Mouse (Mus musculus): ENCODE data around the gene Pex14. TPM values are rescaled to one million over a fixed set of nuclear protein-coding genes. Genes with fewer than 3 reads are reported as not detected.
"Not testable (repeated sequence)": the region's sequence is repeated elsewhere in the genome, so short reads cannot be mapped to it uniquely, and the experiment has no call there.

The Pex14 gene
- polyA plus RNA-seq, 1 experiment from 2014 or later: 44.6 TPM

- WGBS: 58% methylated on average over 5 of the region's 5 CpGs
- no peak overlapping the region for H3K4me3 ChIP-seq (ENCODE audit: low read length)
- H3K4me1 ChIP-seq (ENCODE audit: control insufficient read depth, insufficient read depth, low read length): no peaks in the 10 kb centered on the region
- no peaks in the 10 kb centered on the region for H3K27me3 ChIP-seq (ENCODE audit: control insufficient read depth, insufficient read depth, low read length)
- peaks cover 3% of the 10 kb centered on the region; the same call in 1 of the 2 replicates for H3K36me3 ChIP-seq (ENCODE audit: control insufficient read depth, insufficient read depth)
- H3K4me2 ChIP-seq (ENCODE audit: low read depth, low read length): no peak overlapping the region
- H3K9me3 ChIP-seq (replicated peaks; ENCODE audit: control insufficient read depth, low read length): no peaks in the 10 kb centered on the region
- H3K27ac ChIP-seq (ENCODE audit: low read length): no peak overlapping the region
- no peak overlapping the region for H3K9ac ChIP-seq (ENCODE audit: low read length)
- no peak for ATAC-seq (replicated peaks; ENCODE audit: extremely low read depth, insufficient read depth, low FRiP score)
These were observed 23.8 kb upstream of the Pex14 start for GRCm38 (mm10) chr4:149123432-149123831.

GRCm38 (mm10) chr4:149119978-149120562 lies 20.4 kb upstream of the Pex14 start:
- not testable (repeated sequence) for ATAC-seq (replicated peaks; ENCODE audit: extremely low read depth, insufficient read depth, low FRiP score); H3K27ac ChIP-seq (ENCODE audit: low read length); H3K4me3 ChIP-seq (ENCODE audit: low read length); H3K36me3 ChIP-seq (ENCODE audit: control insufficient read depth, insufficient read depth); H3K9ac ChIP-seq (ENCODE audit: low read length); H3K9me3 ChIP-seq (replicated peaks; ENCODE audit: control insufficient read depth, low read length); H3K4me2 ChIP-seq (ENCODE audit: low read depth, low read length); H3K4me1 ChIP-seq (ENCODE audit: control insufficient read depth, insufficient read depth, low read length); H3K27me3 ChIP-seq (ENCODE audit: control insufficient read depth, insufficient read depth, low read length)
- 79% methylated on average over 12 of the region's 12 CpGs for WGBS

- no peaks in the 10 kb centered on the region for H3K27me3 ChIP-seq (ENCODE audit: control insufficient read depth, insufficient read depth, low read length)
- ATAC-seq (replicated peaks; ENCODE audit: extremely low read depth, insufficient read depth, low FRiP score): peak; percentile 86
- no peaks in the 10 kb centered on the region for H3K9me3 ChIP-seq (replicated peaks; ENCODE audit: control insufficient read depth, low read length)
- under 1% methylated on average over 35 of the region's 35 CpGs for WGBS
- peak within 1 kb of the TSS; percentile 83 for H3K9ac ChIP-seq (ENCODE audit: low read length)
- H3K4me3 ChIP-seq (ENCODE audit: low read length): peak within 1 kb of the TSS; percentile 82
- H3K36me3 ChIP-seq (ENCODE audit: control insufficient read depth, insufficient read depth): 0 out of 2 replicates have a peak, but pooled peaks cover under 1% of the 10 kb centered on the region
- H3K27ac ChIP-seq (ENCODE audit: low read length): peak within 1 kb of the TSS; percentile 33; the same call in 1 of the 2 replicates
- peaks cover 10% of the 10 kb centered on the region for H3K4me1 ChIP-seq (ENCODE audit: control insufficient read depth, insufficient read depth, low read length)
- H3K4me2 ChIP-seq (ENCODE audit: low read depth, low read length): peak within 1 kb of the TSS; percentile 95
These were observed 4.3 kb upstream of the Pex14 start, which contains the start of gene Dffa for GRCm38 (mm10) chr4:149103875-149104561. Gene Dffa (plus strand): TSS chr4:149104146.

GRCm38 (mm10) chr4:149101456-149101855 lies 1.8 kb upstream of the Pex14 start:
- Histone ChIP-seq H3K9ac (ENCODE audit: low read length) (no peak overlapping the region), H3K4me2 (ENCODE audit: low read depth, low read length) (no peak overlapping the region), H3K36me3 (ENCODE audit: control insufficient read depth, insufficient read depth) (no peaks in the 10 kb centered on the region), H3K4me3 (ENCODE audit: low read length) (no peak overlapping the region), H3K9me3 (replicated peaks; ENCODE audit: control insufficient read depth, low read length) (no peaks in the 10 kb centered on the region), H3K27ac (ENCODE audit: low read length) (no peak overlapping the region), H3K4me1 (ENCODE audit: control insufficient read depth, insufficient read depth, low read length) (peaks cover 19% of the 10 kb centered on the region), H3K27me3 (ENCODE audit: control insufficient read depth, insufficient read depth, low read length) (no peaks in the 10 kb centered on the region)
- WGBS: 83% methylated on average over 3 of the region's 3 CpGs
- ATAC-seq (replicated peaks; ENCODE audit: extremely low read depth, insufficient read depth, low FRiP score): no peak

- 84% methylated on average over 12 of the region's 12 CpGs for WGBS
- H3K36me3 ChIP-seq (ENCODE audit: control insufficient read depth, insufficient read depth); H3K9ac ChIP-seq (ENCODE audit: low read length); H3K4me2 ChIP-seq (ENCODE audit: low read depth, low read length); H3K9me3 ChIP-seq (replicated peaks; ENCODE audit: control insufficient read depth, low read length); H3K4me3 ChIP-seq (ENCODE audit: low read length); H3K27me3 ChIP-seq (ENCODE audit: control insufficient read depth, insufficient read depth, low read length); H3K27ac ChIP-seq (ENCODE audit: low read length); ATAC-seq (replicated peaks; ENCODE audit: extremely low read depth, insufficient read depth, low FRiP score): not testable (repeated sequence)
- peaks cover 19% of the 10 kb centered on the region for H3K4me1 ChIP-seq (ENCODE audit: control insufficient read depth, insufficient read depth, low read length)
These were observed 773 bp upstream of the Pex14 start for GRCm38 (mm10) chr4:149100449-149100848.

- H3K9ac ChIP-seq (ENCODE audit: low read length): peak overlapping the region; percentile 91
- H3K36me3 ChIP-seq (ENCODE audit: control insufficient read depth, insufficient read depth): no peaks in the 10 kb centered on the region
- 3% methylated on average over 11 of the region's 11 CpGs for WGBS
- peak overlapping the region; percentile 88 for H3K4me3 ChIP-seq (ENCODE audit: low read length)
- no peak overlapping the region for H3K27ac ChIP-seq (ENCODE audit: low read length)
- ATAC-seq (replicated peaks; ENCODE audit: extremely low read depth, insufficient read depth, low FRiP score): no peak
- H3K27me3 ChIP-seq (ENCODE audit: control insufficient read depth, insufficient read depth, low read length): no peaks in the 10 kb centered on the region
- peak overlapping the region; percentile 95 for H3K4me2 ChIP-seq (ENCODE audit: low read depth, low read length)
- H3K4me1 ChIP-seq (ENCODE audit: control insufficient read depth, insufficient read depth, low read length): peaks cover 11% of the 10 kb centered on the region
- no peaks in the 10 kb centered on the region for H3K9me3 ChIP-seq (replicated peaks; ENCODE audit: control insufficient read depth, low read length)
These were observed 1.1 kb downstream of the Pex14 start for GRCm38 (mm10) chr4:149098571-149098970.

- Histone ChIP-seq H3K9ac (ENCODE audit: low read length) (peak overlapping the region; percentile 91), H3K4me3 (ENCODE audit: low read length) (peak overlapping the region; percentile 88), H3K4me2 (ENCODE audit: low read depth, low read length) (peak overlapping the region; percentile 95), H3K9me3 (replicated peaks; ENCODE audit: control insufficient read depth, low read length) (no peaks in the 10 kb centered on the region), H3K27me3 (ENCODE audit: control insufficient read depth, insufficient read depth, low read length) (no peaks in the 10 kb centered on the region), H3K27ac (ENCODE audit: low read length) (no peak overlapping the region), H3K4me1 (ENCODE audit: control insufficient read depth, insufficient read depth, low read length) (peaks cover 11% of the 10 kb centered on the region), H3K36me3 (ENCODE audit: control insufficient read depth, insufficient read depth) (peaks cover 1% of the 10 kb centered on the region)
- 66% methylated on average over 3 of the region's 3 CpGs for WGBS
- ATAC-seq (replicated peaks; ENCODE audit: extremely low read depth, insufficient read depth, low FRiP score): no peak
These were observed 1.7 kb downstream of the Pex14 start for GRCm38 (mm10) chr4:149097956-149098355.

GRCm38 (mm10) chr4:149091364-149091763 lies 8.3 kb downstream of the Pex14 start:
- Histone ChIP-seq H3K4me1 (ENCODE audit: control insufficient read depth, insufficient read depth, low read length) (0 out of 2 replicates have a peak, but pooled peaks cover 5% of the 10 kb centered on the region), H3K9ac (ENCODE audit: low read length) (no peak overlapping the region), H3K36me3 (ENCODE audit: control insufficient read depth, insufficient read depth) (peaks cover 7% of the 10 kb centered on the region), H3K4me3 (ENCODE audit: low read length) (no peak overlapping the region), H3K4me2 (ENCODE audit: low read depth, low read length) (no peak overlapping the region), H3K27me3 (ENCODE audit: control insufficient read depth, insufficient read depth, low read length) (no peaks in the 10 kb centered on the region), H3K27ac (ENCODE audit: low read length) (no peak overlapping the region), H3K9me3 (replicated peaks; ENCODE audit: control insufficient read depth, low read length) (no peaks in the 10 kb centered on the region)
- 62% methylated on average over 8 of the region's 8 CpGs for WGBS
- no peak for ATAC-seq (replicated peaks; ENCODE audit: extremely low read depth, insufficient read depth, low FRiP score)

GRCm38 (mm10) chr4:149085381-149085780 lies 14.3 kb downstream of the Pex14 start:
- H3K36me3 ChIP-seq (ENCODE audit: control insufficient read depth, insufficient read depth): no peaks in the 10 kb centered on the region
- H3K27me3 ChIP-seq (ENCODE audit: control insufficient read depth, insufficient read depth, low read length): no peaks in the 10 kb centered on the region
- ATAC-seq (replicated peaks; ENCODE audit: extremely low read depth, insufficient read depth, low FRiP score): no peak
- no peak overlapping the region for H3K27ac ChIP-seq (ENCODE audit: low read length)
- H3K9me3 ChIP-seq (replicated peaks; ENCODE audit: control insufficient read depth, low read length): no peaks in the 10 kb centered on the region
- H3K4me1 ChIP-seq (ENCODE audit: control insufficient read depth, insufficient read depth, low read length): peaks cover 17% of the 10 kb centered on the region
- H3K4me2 ChIP-seq (ENCODE audit: low read depth, low read length): no peak overlapping the region
- WGBS: 52% methylated on average over 5 of the region's 5 CpGs
- no peak overlapping the region for H3K4me3 ChIP-seq (ENCODE audit: low read length)
- H3K9ac ChIP-seq (ENCODE audit: low read length): no peak overlapping the region
